Mouse (Mus musculus): Measurements from ENCODE around the gene Btrc.

DNA sequence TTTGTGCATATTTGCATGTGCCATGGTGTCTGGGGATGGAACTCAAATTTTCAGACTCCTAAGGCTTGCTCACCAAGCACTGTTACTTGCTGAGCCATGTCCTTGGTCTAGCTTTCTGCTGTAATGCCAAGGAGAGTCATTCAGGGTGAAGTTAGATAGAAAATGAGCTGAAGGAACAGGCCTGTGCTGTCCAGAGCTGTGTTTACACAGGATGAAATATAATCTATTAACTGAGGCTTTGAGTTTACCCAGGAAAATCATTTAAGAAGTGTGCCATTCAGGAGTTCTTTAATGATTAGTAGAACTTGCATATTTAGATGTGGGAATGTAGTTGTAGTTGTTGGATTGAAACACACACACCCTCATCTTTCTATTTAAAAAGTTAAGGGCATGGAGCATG lies 54.1 kb downstream of the Btrc start:
- TF ChIP-seq CTCF (IDR thresholded peaks at IDR 0.05; ENCODE audit: low read depth) = no peak
- TF ChIP-seq EP300 (IDR thresholded peaks at IDR 0.05; ENCODE audit: low read depth) = no peak

Measured in liver, embryonic 14.5 days (tissue).